In the genomic region with DNA sequence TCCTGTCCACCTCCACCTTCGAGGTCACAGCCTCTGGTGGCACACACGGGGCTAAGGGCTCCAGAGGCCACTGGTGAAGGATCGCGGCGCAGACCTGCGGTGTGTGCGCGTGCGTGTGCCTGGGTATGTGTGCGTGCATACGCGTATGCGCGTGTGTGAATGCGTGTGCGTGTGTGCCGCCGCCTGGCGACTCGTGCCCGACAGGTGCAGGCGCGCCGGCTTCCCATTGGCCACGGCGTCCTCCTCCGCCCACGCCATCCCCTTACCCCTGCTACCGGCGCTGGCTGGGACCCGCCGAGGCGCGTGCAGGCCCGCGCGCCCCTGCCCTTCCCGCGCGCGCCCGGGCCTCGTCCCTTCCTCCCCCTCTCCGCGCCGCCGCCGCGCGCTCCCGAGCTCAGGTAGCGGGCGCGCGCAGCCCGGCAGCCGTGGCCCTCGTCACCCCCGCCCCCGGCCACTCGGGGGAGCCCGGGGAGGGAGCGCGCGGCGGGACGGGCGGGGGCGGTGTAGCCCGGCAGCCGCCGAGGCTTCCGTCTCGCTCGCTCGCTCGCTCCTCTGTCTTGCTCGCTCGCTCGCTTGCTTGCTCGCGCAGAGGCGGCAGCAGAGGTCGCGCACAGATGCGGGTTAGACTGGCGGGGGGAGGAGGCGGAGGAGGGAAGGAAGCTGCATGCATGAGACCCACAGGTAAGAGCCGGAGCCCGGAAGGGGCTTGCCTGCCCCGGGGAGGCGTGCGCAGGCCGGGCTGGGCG, we compare ENCODE assay signal across 8 mouse cellular contexts. TPM values are rescaled to one million over a fixed set of nuclear protein-coding genes. Genes with fewer than 3 reads are reported as not detected.
DNase-seq lines count a peak whose midpoint lies in the region; ATAC-seq and TF ChIP-seq lines count a peak whose summit lies in the region.

A gene (plus strand): TSS at position 145 of the 746 bp plus-strand sequence.

- peak within 1 kb of the TSS; percentile 66 for H3K4me2 ChIP-seq in heart, embryonic 11.5 days
- H3K4me2 ChIP-seq in kidney, embryonic 15.5 days, result peak within 1 kb of the TSS; percentile 97
- H3K4me2 ChIP-seq in midbrain, postnatal 0 days (ENCODE audit: low read depth, low read length, poor library complexity, severe bottlenecking), result peak within 1 kb of the TSS; percentile 89
- peak within 1 kb of the TSS; percentile 96 for H3K4me2 ChIP-seq in stomach, postnatal 0 days (replicated peaks; ENCODE audit: low read depth)

- peak within 1 kb of the TSS; percentile 59 for H3K4me3 ChIP-seq in cortical plate, adult 2 months (ENCODE audit: insufficient read depth, low read length)
- peak within 1 kb of the TSS; percentile 73 for H3K4me3 ChIP-seq in heart, embryonic 11.5 days (ENCODE audit: low read depth, low read length)
- H3K4me3 ChIP-seq in kidney, embryonic 15.5 days (replicated peaks), result peak within 1 kb of the TSS; percentile 67
- H3K4me3 ChIP-seq in midbrain, postnatal 0 days (ENCODE audit: low read depth, low read length), result peak within 1 kb of the TSS; percentile 62
- H3K4me3 ChIP-seq in stomach, postnatal 0 days (ENCODE audit: low read depth, low read length), result peak within 1 kb of the TSS; percentile 66

- under 1% methylated on average over 85 of the region's 95 CpGs for WGBS in heart, embryonic 11.5 days (ENCODE audit: insufficient replicate concordance)
- under 1% methylated on average over 94 of the region's 95 CpGs for WGBS in kidney, embryonic 15.5 days
- under 1% methylated on average over 71 of the region's 95 CpGs for WGBS in midbrain, postnatal 0 days
- under 1% methylated on average over 61 of the region's 95 CpGs for WGBS in stomach, postnatal 0 days

- H3K27ac ChIP-seq in cortical plate, adult 2 months (ENCODE audit: insufficient read depth, low read length), result peak within 1 kb of the TSS; percentile 62
- no peak within 1 kb of the TSS for H3K27ac ChIP-seq in heart, embryonic 11.5 days (ENCODE audit: low read depth, low read length)
- peak within 1 kb of the TSS; percentile 70 for H3K27ac ChIP-seq in kidney, embryonic 15.5 days
- H3K27ac ChIP-seq in midbrain, postnatal 0 days (ENCODE audit: low read depth, low read length), result peak within 1 kb of the TSS; percentile 79
- no peak within 1 kb of the TSS for H3K27ac ChIP-seq in stomach, postnatal 0 days (replicated peaks)

- no peak for TF ChIP-seq EP300 in stomach, postnatal 0 days (optimal IDR thresholded peaks at IDR 0.05)

- H3K36me3 ChIP-seq in heart, embryonic 11.5 days (ENCODE audit: control insufficient read depth, insufficient read depth, low read length), result no peaks in the 10 kb centered on the region
- no peaks in the 10 kb centered on the region for H3K36me3 ChIP-seq in kidney, embryonic 15.5 days
- no peaks in the 10 kb centered on the region for H3K36me3 ChIP-seq in midbrain, postnatal 0 days (ENCODE audit: insufficient read depth, low read length)
- H3K36me3 ChIP-seq in stomach, postnatal 0 days (ENCODE audit: control insufficient read depth, insufficient read depth, low read length), result no peaks in the 10 kb centered on the region

- DNase-seq in gastrocnemius, postnatal 10 days, result peak; percentile 41
- no peak for DNase-seq in gastrocnemius, postnatal 36 days
- peak; percentile 35 for DNase-seq in liver
- DNase-seq in midbrain, postnatal 0 days (ENCODE audit: low spot score), result peak; percentile 92
- peak; percentile 78 for DNase-seq in stomach, postnatal 0 days (ENCODE audit: low spot score)

- peaks cover 3% of the 10 kb centered on the region; the same call in 1 of the 2 replicates for H3K4me1 ChIP-seq in cortical plate, adult 2 months (ENCODE audit: control insufficient read depth, insufficient read depth, low read length)
- 0 out of 2 replicates have a peak, but pooled peaks cover 9% of the 10 kb centered on the region for H3K4me1 ChIP-seq in heart, embryonic 11.5 days (ENCODE audit: control insufficient read depth, insufficient read depth, low read length)
- H3K4me1 ChIP-seq in kidney, embryonic 15.5 days, result peaks cover 24% of the 10 kb centered on the region
- H3K4me1 ChIP-seq in midbrain, postnatal 0 days (ENCODE audit: insufficient read depth, low read length), result 0 out of 2 replicates have a peak, but pooled peaks cover 3% of the 10 kb centered on the region
- H3K4me1 ChIP-seq in stomach, postnatal 0 days (replicated peaks; ENCODE audit: control insufficient read depth, insufficient read depth), result no peaks in the 10 kb centered on the region

- peak; percentile 75 for ATAC-seq in heart, embryonic 11.5 days (replicated peaks; ENCODE audit: insufficient number of reproducible peaks, low FRiP score, low TSS enrichment)
- peak; percentile 86 for ATAC-seq in kidney, embryonic 15.5 days (replicated peaks; ENCODE audit: low FRiP score)
- ATAC-seq in midbrain, postnatal 0 days (ENCODE audit: low FRiP score), result peak; percentile 95
- ATAC-seq in stomach, postnatal 0 days (ENCODE audit: low FRiP score, low TSS enrichment), result peak; percentile 88

- peaks cover 20% of the 10 kb centered on the region for H3K27me3 ChIP-seq in heart, embryonic 11.5 days (ENCODE audit: control insufficient read depth, insufficient read depth, low read length)
- H3K27me3 ChIP-seq in kidney, embryonic 15.5 days, result peaks cover 8% of the 10 kb centered on the region
- H3K27me3 ChIP-seq in midbrain, postnatal 0 days (ENCODE audit: insufficient read depth, low read length), result no peaks in the 10 kb centered on the region
- H3K27me3 ChIP-seq in stomach, postnatal 0 days (ENCODE audit: control insufficient read depth, insufficient read depth, low read length), result no peaks in the 10 kb centered on the region

- TF ChIP-seq POLR2A in cortical plate, adult 2 months (IDR thresholded peaks at IDR 0.05; ENCODE audit: extremely low read depth, insufficient read depth, low read length), result peak; percentile 79

- intact Hi-C loops in gastrocnemius, postnatal 36 days (cut with DNase I), result no loop called here

- TF ChIP-seq CTCF in cortical plate, adult 2 months (IDR thresholded peaks at IDR 0.05; ENCODE audit: extremely low read depth, insufficient read depth, low read length), result no peak
- peak; percentile 52 for TF ChIP-seq CTCF in midbrain, postnatal 0 days (IDR thresholded peaks at IDR 0.05)
- peak; percentile 39 for TF ChIP-seq CTCF in stomach, postnatal 0 days (IDR thresholded peaks at IDR 0.05; ENCODE audit: low read depth)

- H3K9me3 ChIP-seq in heart, embryonic 11.5 days (replicated peaks; ENCODE audit: control insufficient read depth, low read length), result no peaks in the 10 kb centered on the region
- H3K9me3 ChIP-seq in kidney, embryonic 15.5 days (replicated peaks), result no peaks in the 10 kb centered on the region
- no peaks in the 10 kb centered on the region for H3K9me3 ChIP-seq in midbrain, postnatal 0 days (ENCODE audit: low read length)
- no peaks in the 10 kb centered on the region for H3K9me3 ChIP-seq in stomach, postnatal 0 days (ENCODE audit: control insufficient read depth, low read length)

- peak within 1 kb of the TSS; percentile 72 for H3K9ac ChIP-seq in heart, embryonic 11.5 days (ENCODE audit: low read depth, low read length)
- peak within 1 kb of the TSS; percentile 51 for H3K9ac ChIP-seq in kidney, embryonic 15.5 days
- H3K9ac ChIP-seq in midbrain, postnatal 0 days (replicated peaks; ENCODE audit: low read length, poor library complexity, severe bottlenecking), result peak within 1 kb of the TSS; percentile 69
- peak within 1 kb of the TSS; percentile 61 for H3K9ac ChIP-seq in stomach, postnatal 0 days (ENCODE audit: low read length)

RNA-seq across cellular contexts. Expression of the gene that starts here (rescaled TPM):
- total RNA-seq in gastrocnemius, postnatal 10 days (2021), result 1 to 10 TPM; 2.0 to 2.1 TPM
- under 1 TPM; 0.59 to 0.69 TPM for total RNA-seq in gastrocnemius, postnatal 36 days (2021)
- 128 and 136 TPM in 2 replicates for polyA plus RNA-seq in cortical plate, adult 2 months (2012; rRNA removed)
- 5.4 and 5.9 TPM in 2 replicates for polyA plus RNA-seq in heart, embryonic 11.5 days (2014; fragmentation: Nextera tagmentation; extraction: Ambion mirVana)
- polyA plus RNA-seq in kidney, embryonic 15.5 days (2015; fragmentation: Nextera tagmentation; extraction: Ambion mirVana), result 19.8 and 20.0 TPM in 2 replicates
- total RNA-seq in midbrain, postnatal 0 days (2014; rRNA removed), result 80.6 and 89.7 TPM in 2 replicates
- polyA plus RNA-seq in midbrain, postnatal 0 days (2015; fragmentation: Nextera tagmentation; extraction: Ambion mirVana), result 97.1 and 98.7 TPM in 2 replicates
- polyA plus RNA-seq in stomach, postnatal 0 days (2015; fragmentation: Nextera tagmentation; extraction: Ambion mirVana), result 8.2 and 9.8 TPM in 2 replicates

Comparison
In these comparisons a context has a peak if more than half of its experiments do, and no peak if none do; other contexts are left out.
1. RNA of the gene that starts here (total RNA-seq): 80.6 to 89.7 TPM in midbrain, postnatal 0 days; 2.0 to 2.1 TPM in gastrocnemius, postnatal 10 days and 0.59 to 0.69 TPM in gastrocnemius, postnatal 36 days; every median in the first group is over 10 times any median in the second.
2. DNase-seq: peak in gastrocnemius, postnatal 10 days (single experiment), liver (single experiment), midbrain, postnatal 0 days (single experiment) and stomach, postnatal 0 days (single experiment); none in gastrocnemius, postnatal 36 days (0 of 2).
3. H3K27ac ChIP-seq: peak in cortical plate, adult 2 months (single experiment), kidney, embryonic 15.5 days (single experiment) and midbrain, postnatal 0 days (single experiment); none in heart, embryonic 11.5 days (single experiment) and stomach, postnatal 0 days (single experiment).
4. Peak in every context shown above with its lines, with median percentiles within 50 percentile points of each other: H3K4me3 ChIP-seq, ATAC-seq, H3K4me2 ChIP-seq and H3K9ac ChIP-seq.